Mouse (Mus musculus) heart, embryonic 14.5 days (tissue): ENCODE results near the gene Fam169b. TPM values are rescaled to one million over a fixed set of nuclear protein-coding genes. Genes with fewer than 3 reads are reported as not detected.
"Not testable (repeated sequence)": the region's sequence is repeated elsewhere in the genome, so short reads cannot be mapped to it uniquely, and the experiment has no call there.

ENCODE experiments used
- ATAC-seq: fragments of 200-750 bp; cut with Nextera tagmentation; 2 replicates; pipeline ENCODE4 v1.8.0; 2017; ENCODE audit warnings: low read depth, moderate TSS enrichment; ENCODE audit not compliant: insufficient number of reproducible peaks, insufficient read depth, low FRiP score
- H3K27ac ChIP-seq, 2 experiments: fragments of 200-500 bp in 1 of 2; fragments of 300-500 bp in 1 of 2; sonication (generic) in 1 of 2; replicated peaks in 1 of 2; 2 replicates each; pipeline ENCODE4 v1.5.1; 2012 to 2014; ENCODE audit warnings: low read depth in 2 of 2, low read length in 2 of 2, control low read depth in 1 of 2, mild to moderate bottlenecking in 1 of 2, mixed read lengths in 1 of 2; ENCODE audit not compliant: control insufficient read depth in 1 of 2, insufficient read depth in 1 of 2
- H3K27me3 ChIP-seq: fragments of 300-500 bp; sonication (generic); 2 replicates; pipeline ENCODE4 v1.6.1; 2014; ENCODE audit warnings: mild to moderate bottlenecking, low read length, control low read depth; ENCODE audit not compliant: control insufficient read depth, insufficient read depth
- H3K36me3 ChIP-seq: fragments of 300-500 bp; sonication (generic); 2 replicates; pipeline ENCODE4 v1.6.1; 2014; ENCODE audit warnings: mild to moderate bottlenecking, control low read depth, low read length, mixed read lengths; ENCODE audit not compliant: control insufficient read depth, insufficient read depth
- H3K4me1 ChIP-seq, 2 experiments: fragments of 200-500 bp in 1 of 2; fragments of 300-500 bp in 1 of 2; sonication (generic) in 1 of 2; 2 replicates each; pipeline ENCODE4 v1.6.1; 2012 to 2014; ENCODE audit warnings: low read length in 2 of 2, control low read depth in 1 of 2, mixed read lengths in 1 of 2; ENCODE audit not compliant: control insufficient read depth in 2 of 2, insufficient read depth in 2 of 2
- H3K4me2 ChIP-seq: fragments of 300-500 bp; sonication (generic); 2 replicates; pipeline ENCODE4 v1.6.1; 2014; ENCODE audit warnings: mild to moderate bottlenecking, low read length
- H3K4me3 ChIP-seq, 2 experiments: fragments of 200-500 bp in 1 of 2; fragments of 300-500 bp in 1 of 2; sonication (generic) in 1 of 2; 2 replicates each; pipeline ENCODE4 v1.5.1; 2012 to 2014; ENCODE audit warnings: low read length in 2 of 2, mild to moderate bottlenecking in 2 of 2, control low read depth in 1 of 2, low read depth in 1 of 2, moderate library complexity in 1 of 2; ENCODE audit not compliant: control insufficient read depth in 1 of 2, insufficient read depth in 1 of 2
- H3K9ac ChIP-seq: fragments of 300-500 bp; sonication (generic); 2 replicates; pipeline ENCODE4 v1.6.1; 2014; ENCODE audit warnings: mild to moderate bottlenecking, low read length
- H3K9me3 ChIP-seq: fragments of 300-500 bp; sonication (generic); 2 replicates; pipeline ENCODE4 v1.6.1; 2016; ENCODE audit warnings: low read length, control low read depth; ENCODE audit not compliant: control insufficient read depth
- WGBS: fragments of 180-500 bp; shearing (Covaris S2); extraction: QIAGEN DNeasy Blood & Tissue Kit; methylation state at CpG from one replicate; pipeline ENCODE4 v1.1.7; 2014; 5-methylcytosine and 5-hydroxymethylcytosine counted together
- polyA plus RNA-seq: library from polyadenylated mRNA; unstranded; fragments of >200 nt; fragmentation: Nextera tagmentation; extraction: Ambion mirVana; gene quantifications from 2 replicates; pipeline ENCODE4 v1.2.1, GENCODE M21; 2014

Fam169b gene
- polyA plus RNA-seq, 1 experiment from 2014 or later = 0.05 TPM

GRCm38 (mm10) chr7:68288000-68288399 is 14.4 kb downstream of the Fam169b start:
- not testable (repeated sequence) for H3K4me3 ChIP-seq, H3K4me1 ChIP-seq, ATAC-seq, H3K27me3 ChIP-seq, H3K9ac ChIP-seq, H3K4me2 ChIP-seq, H3K9me3 ChIP-seq, H3K27ac ChIP-seq, H3K36me3 ChIP-seq
- 91% methylated on average over 4 of the region's 4 CpGs for WGBS

DNA sequence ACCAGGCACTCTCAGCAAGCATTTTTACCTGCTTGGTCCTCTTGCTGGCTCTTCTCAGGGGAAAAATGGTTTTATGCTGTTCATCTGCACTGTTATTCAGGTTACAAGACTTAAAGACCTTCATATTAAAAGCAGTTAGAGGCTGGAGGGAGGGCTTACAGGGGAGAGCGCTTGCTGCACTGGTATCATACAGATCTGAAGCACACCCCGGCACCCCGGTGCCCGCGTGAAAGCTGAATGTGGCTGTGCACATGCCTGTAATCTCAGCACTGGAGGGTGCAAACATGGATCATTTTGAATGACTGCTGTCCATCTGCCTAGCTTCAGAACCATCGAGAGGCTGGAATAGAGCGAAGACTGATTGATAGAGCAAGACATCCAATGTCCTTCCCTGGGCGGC is 15.4 kb downstream of the Fam169b start:
- Histone ChIP-seq H3K9me3 (no peaks in the 10 kb centered on the region), H3K27me3 (no peaks in the 10 kb centered on the region), H3K36me3 (no peaks in the 10 kb centered on the region), H3K9ac (no peak overlapping the region), H3K4me2 (no peak overlapping the region), H3K27ac (no peak overlapping the region), H3K4me1 (0 out of 4 replicates have a peak, but pooled peaks cover 0 to 6% of the 10 kb centered on the region in 2 experiments), H3K4me3 (no peak overlapping the region)
- WGBS = 89% methylated on average over 8 of the region's 8 CpGs
- no peak for ATAC-seq

- Histone ChIP-seq H3K4me2 (no peak overlapping the region), H3K4me1 (peaks cover 2 to 5% of the 10 kb centered on the region in 2 experiments; a peak in 1 of 4 replicates), H3K4me3 (no peak overlapping the region), H3K9me3 (no peaks in the 10 kb centered on the region), H3K36me3 (no peaks in the 10 kb centered on the region), H3K27ac (no peak overlapping the region), H3K9ac (no peak overlapping the region), H3K27me3 (no peaks in the 10 kb centered on the region)
- ATAC-seq = no peak
- 70% methylated on average over 1 of the region's 1 CpGs for WGBS
Measured at GRCm38 (mm10) chr7:68291603-68292002, 18.0 kb downstream of the Fam169b start.

- Histone ChIP-seq H3K4me3 (no peak overlapping the region), H3K27me3 (no peaks in the 10 kb centered on the region), H3K9me3 (no peaks in the 10 kb centered on the region), H3K36me3 (no peaks in the 10 kb centered on the region), H3K4me2 (peak overlapping the region; percentile 12; the same call in 1 of the 2 replicates), H3K9ac (no peak overlapping the region), H3K27ac (peak overlapping the region; percentile 3 to 51; a peak in 1 of 4 replicates), H3K4me1 (peaks cover 2 to 5% of the 10 kb centered on the region in 2 experiments; a peak in 1 of 4 replicates)
- WGBS = 52% methylated on average over 16 of the region's 16 CpGs
- ATAC-seq = no peak
Measured at GRCm38 (mm10) chr7:68293997-68294789, 20.6 kb downstream of the Fam169b start.

DNA sequence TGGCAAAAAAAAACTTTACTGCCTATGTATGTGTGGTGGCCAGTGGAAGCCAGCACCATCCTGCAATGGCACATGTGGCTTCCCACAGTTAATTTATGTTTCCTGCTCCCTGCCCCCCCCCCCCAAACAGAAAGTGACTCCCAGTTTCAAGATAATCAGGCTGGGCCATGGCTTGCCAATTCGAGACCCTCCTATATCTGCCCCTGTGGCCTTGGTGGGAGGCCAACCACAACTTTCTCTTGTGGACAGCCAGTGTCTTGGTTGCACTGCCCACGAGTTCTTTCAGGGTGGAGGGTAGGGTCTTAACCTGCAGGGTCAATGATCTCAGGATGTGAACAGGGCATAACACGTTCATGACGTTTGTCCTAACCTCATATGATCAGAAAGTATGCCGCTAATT is 22.8 kb downstream of the Fam169b start:
- no peaks in the 10 kb centered on the region for H3K9me3 ChIP-seq
- WGBS = 79% methylated on average over 5 of the region's 5 CpGs
- ATAC-seq = no peak

DNA sequence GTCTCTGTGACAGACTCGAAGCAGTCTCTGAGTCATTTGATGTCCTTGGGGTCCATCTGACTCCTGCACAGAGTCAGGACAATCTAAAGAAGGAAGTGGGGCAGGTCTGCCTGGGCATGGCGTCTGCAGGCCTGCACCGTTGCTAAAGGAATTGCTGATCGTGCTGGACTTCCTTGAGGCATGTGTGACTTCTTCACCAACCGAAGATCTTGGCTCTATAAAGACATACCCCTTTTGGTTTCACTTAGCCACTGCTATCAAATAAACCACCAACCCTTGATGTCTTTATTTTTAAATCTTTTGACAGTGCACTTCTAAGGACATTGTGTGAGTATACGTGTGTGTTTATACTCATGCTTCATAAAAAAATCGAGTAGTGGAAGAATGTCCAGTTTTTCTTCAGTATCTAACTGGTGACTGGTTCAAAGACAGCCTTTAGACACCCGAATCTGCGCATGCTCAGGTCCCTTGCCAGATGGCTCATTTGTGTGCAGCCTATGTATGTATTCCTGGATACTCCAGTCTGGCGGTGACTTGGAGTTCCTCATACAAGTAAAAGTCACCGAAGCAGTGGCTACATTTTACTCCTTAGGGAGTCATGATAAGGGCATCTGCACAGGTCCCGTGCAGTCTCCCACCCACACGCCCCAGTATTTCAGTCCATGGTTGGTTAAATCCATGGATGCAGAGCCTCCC is 24.9 kb downstream of the Fam169b start:
- Histone ChIP-seq H3K4me1 (peaks cover 2 to 10% of the 10 kb centered on the region in 2 experiments; a peak in 1 of 4 replicates), H3K9me3 (no peaks in the 10 kb centered on the region), H3K36me3 (no peaks in the 10 kb centered on the region), H3K4me2 (no peak overlapping the region), H3K27me3 (no peaks in the 10 kb centered on the region), H3K9ac (no peak overlapping the region), H3K4me3 (no peak overlapping the region), H3K27ac (no peak overlapping the region)
- 79% methylated on average over 13 of the region's 13 CpGs for WGBS
- ATAC-seq = no peak

More for the DNA sequence above, 22.8 kb downstream of the Fam169b start:
- Histone ChIP-seq H3K9ac (no peak overlapping the region), H3K4me1 (peaks cover 2 to 5% of the 10 kb centered on the region in 2 experiments; a peak in 1 of 4 replicates), H3K27ac (no peak overlapping the region), H3K27me3 (no peaks in the 10 kb centered on the region), H3K4me3 (no peak overlapping the region), H3K36me3 (no peaks in the 10 kb centered on the region), H3K4me2 (no peak overlapping the region)

- H3K27ac ChIP-seq = no peak overlapping the region
- H3K4me2 ChIP-seq = 0 out of 2 replicates have a peak overlapping the region, but pooled peaks have one; percentile 7
- ATAC-seq = no peak
- no peak overlapping the region for H3K4me3 ChIP-seq
- no peaks in the 10 kb centered on the region for H3K27me3 ChIP-seq
- H3K36me3 ChIP-seq = no peaks in the 10 kb centered on the region
- WGBS = 74% methylated on average over 7 of the region's 7 CpGs
- H3K9ac ChIP-seq = no peak overlapping the region
- H3K9me3 ChIP-seq = no peaks in the 10 kb centered on the region
- 0 out of 4 replicates have a peak, but pooled peaks cover 0 to 5% of the 10 kb centered on the region in 2 experiments for H3K4me1 ChIP-seq
Measured at GRCm38 (mm10) chr7:68301160-68301559, 27.5 kb downstream of the Fam169b start.
